Mouse (Mus musculus): ENCODE measurements around the gene Prap1.

GRCm38 (mm10) chr7:140127911-140128310 is 34.7 kb downstream of the Prap1 start:
- TF ChIP-seq CTCF (conservative IDR thresholded peaks at IDR 0.05; ENCODE audit: insufficient read depth, insufficient read length, low read depth, low read length) = no peak
- no peak for TF ChIP-seq POLR2A (IDR thresholded peaks at IDR 0.05; ENCODE audit: low read depth, low read length)
